ENCODE assay signal across 20 mouse cellular contexts in the genomic region with DNA sequence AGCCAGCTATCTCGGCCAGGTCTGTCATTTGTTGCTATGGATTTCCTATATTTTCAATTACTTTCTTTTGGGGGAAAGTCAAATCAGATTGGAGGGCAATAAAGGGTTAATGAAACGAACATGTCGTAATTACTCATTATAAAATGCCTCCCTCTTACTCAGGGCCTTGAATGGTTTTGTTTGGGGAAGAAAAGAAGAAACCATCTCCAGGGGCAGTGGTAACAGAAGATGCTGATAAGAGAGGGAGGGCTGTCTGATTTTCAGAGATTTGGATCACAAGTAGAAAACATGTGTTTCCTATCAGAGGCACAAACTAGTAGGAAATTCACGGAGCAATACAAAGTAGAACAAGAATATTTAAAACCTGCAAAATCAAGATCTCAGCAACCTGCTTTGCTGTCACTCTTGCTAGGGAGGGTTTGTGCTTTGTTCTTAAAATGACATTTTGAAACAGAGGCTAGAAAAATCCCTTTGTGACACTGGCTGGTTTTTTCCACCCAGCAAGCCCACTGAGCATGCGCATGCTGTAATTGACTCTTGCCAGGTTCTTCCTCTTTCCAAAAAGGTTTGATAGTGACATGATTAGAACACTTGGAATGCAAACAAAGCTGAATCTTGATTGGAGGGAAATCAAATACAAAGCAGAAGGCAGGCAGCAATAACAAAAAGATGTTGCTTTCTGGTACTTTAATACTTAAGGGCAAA.
A peak's percentile ranks its signal among the peaks of the same experiment; 100 is the strongest.
DNase-seq lines count a peak whose midpoint lies in the region; ATAC-seq lines count a peak whose summit lies in the region.
"Had no signal": no experiment of that assay in that cellular context is flagged by ENCODE, and none has a peak within 500 bp of the region (broad histone marks: within the 10 kb centered on the region; RNA-seq: fewer than 3 reads in every experiment).

No protein-coding gene starts in this region.

- DNase-seq in embryo, embryonic 11 days: peak; percentile 3
- DNase-seq in embryo, embryonic 9.5 days (ENCODE audit: extremely low spot score): no peak
- DNase-seq in hindbrain, embryonic 11.5 days (ENCODE audit: low spot score): peak; percentile 4
- no peak for DNase-seq in hindbrain, embryonic 10.5 days (ENCODE audit: low spot score)
- no peak for DNase-seq in midbrain, embryonic 10.5 days (ENCODE audit: low spot score)
- peak; percentile 9 for DNase-seq in embryonic facial prominence, embryonic 14.5 days (ENCODE audit: low spot score)
- DNase-seq: adrenal gland, postnatal 25 days; cerebellum, adult 11-12 months; cerebellum, postnatal 36 days; heart, postnatal 36 days; kidney, adult 18-20 months; kidney, postnatal 4 days; lung, postnatal 4 days; right cerebral cortex, postnatal 25 days had no signal

- H3K9ac ChIP-seq in hindbrain, embryonic 11.5 days (ENCODE audit: low read depth, low read length): no peak overlapping the region
- no peak overlapping the region for H3K9ac ChIP-seq in midbrain, embryonic 15.5 days
- H3K9ac ChIP-seq in embryonic facial prominence, embryonic 14.5 days (ENCODE audit: low read depth, low read length): no peak overlapping the region
- H3K9ac ChIP-seq: embryonic facial prominence, embryonic 12.5 days; heart, embryonic 15.5 days; neural tube, embryonic 12.5 days had no signal

- H3K9me3 ChIP-seq in hindbrain, embryonic 11.5 days (ENCODE audit: control insufficient read depth, low read length): no peaks in the 10 kb centered on the region
- no peaks in the 10 kb centered on the region for H3K9me3 ChIP-seq in hindbrain, embryonic 10.5 days
- H3K9me3 ChIP-seq in midbrain, embryonic 15.5 days: no peaks in the 10 kb centered on the region
- no peaks in the 10 kb centered on the region for H3K9me3 ChIP-seq in midbrain, embryonic 10.5 days (replicated peaks)
- H3K9me3 ChIP-seq in embryonic facial prominence, embryonic 14.5 days (ENCODE audit: control insufficient read depth, low read length): no peaks in the 10 kb centered on the region
- H3K9me3 ChIP-seq: embryonic facial prominence, embryonic 12.5 days; heart, embryonic 15.5 days; neural tube, embryonic 12.5 days had no signal

- no peak for ATAC-seq in hindbrain, embryonic 11.5 days (ENCODE audit: low FRiP score)
- no peak for ATAC-seq in midbrain, embryonic 15.5 days (replicated peaks)
- no peak for ATAC-seq in embryonic facial prominence, embryonic 14.5 days (ENCODE audit: low read depth)
- ATAC-seq: CD4-positive, CD25-positive, alpha-beta regulatory T cell, adult 4 months; inflammation-experienced regulatory T-cells, adult 6 months had no signal

- 68% methylated on average over 5 of the region's 5 CpGs for WGBS in hindbrain, embryonic 11.5 days
- 79% methylated on average over 5 of the region's 5 CpGs for WGBS in hindbrain, embryonic 10.5 days
- 66% methylated on average over 5 of the region's 5 CpGs for WGBS in midbrain, embryonic 15.5 days
- 84% methylated on average over 5 of the region's 5 CpGs for WGBS in midbrain, embryonic 10.5 days
- WGBS in embryonic facial prominence, embryonic 14.5 days: 46% methylated on average over 5 of the region's 5 CpGs

- H3K4me2 ChIP-seq in hindbrain, embryonic 11.5 days (replicated peaks; ENCODE audit: low read depth, low read length): no peak overlapping the region
- H3K4me2 ChIP-seq in midbrain, embryonic 15.5 days: no peak overlapping the region
- no peak overlapping the region for H3K4me2 ChIP-seq in embryonic facial prominence, embryonic 14.5 days (ENCODE audit: low read depth, low read length)
- H3K4me2 ChIP-seq: embryonic facial prominence, embryonic 12.5 days; heart, embryonic 15.5 days; neural tube, embryonic 12.5 days had no signal

- no peaks in the 10 kb centered on the region for H3K4me1 ChIP-seq in hindbrain, embryonic 11.5 days (replicated peaks; ENCODE audit: control insufficient read depth, insufficient read depth, low read length)
- no peaks in the 10 kb centered on the region for H3K4me1 ChIP-seq in hindbrain, embryonic 10.5 days (replicated peaks)
- H3K4me1 ChIP-seq in midbrain, embryonic 15.5 days: 0 out of 2 replicates have a peak, but pooled peaks cover 3% of the 10 kb centered on the region
- H3K4me1 ChIP-seq in midbrain, embryonic 10.5 days: no peaks in the 10 kb centered on the region
- no peaks in the 10 kb centered on the region for H3K4me1 ChIP-seq in embryonic facial prominence, embryonic 14.5 days (ENCODE audit: control insufficient read depth, insufficient read depth, low read length)
- H3K4me1 ChIP-seq: embryonic facial prominence, embryonic 12.5 days; heart, embryonic 15.5 days; neural tube, embryonic 12.5 days had no signal

- H3K36me3 ChIP-seq in hindbrain, embryonic 11.5 days (ENCODE audit: control insufficient read depth, insufficient read depth, low read length): no peaks in the 10 kb centered on the region
- no peaks in the 10 kb centered on the region for H3K36me3 ChIP-seq in hindbrain, embryonic 10.5 days
- no peaks in the 10 kb centered on the region for H3K36me3 ChIP-seq in midbrain, embryonic 15.5 days (replicated peaks)
- H3K36me3 ChIP-seq in midbrain, embryonic 10.5 days: no peaks in the 10 kb centered on the region
- no peaks in the 10 kb centered on the region for H3K36me3 ChIP-seq in embryonic facial prominence, embryonic 14.5 days (ENCODE audit: control insufficient read depth, insufficient read depth, low read length)
- H3K36me3 ChIP-seq: embryonic facial prominence, embryonic 12.5 days; heart, embryonic 15.5 days; neural tube, embryonic 12.5 days had no signal

- H3K27me3 ChIP-seq in hindbrain, embryonic 11.5 days (ENCODE audit: control insufficient read depth, insufficient read depth, low read length): no peaks in the 10 kb centered on the region
- no peaks in the 10 kb centered on the region for H3K27me3 ChIP-seq in hindbrain, embryonic 10.5 days (ENCODE audit: insufficient read depth, poor library complexity, severe bottlenecking)
- no peaks in the 10 kb centered on the region for H3K27me3 ChIP-seq in midbrain, embryonic 15.5 days (replicated peaks)
- no peaks in the 10 kb centered on the region for H3K27me3 ChIP-seq in midbrain, embryonic 10.5 days (ENCODE audit: low read depth, poor library complexity, severe bottlenecking)
- no peaks in the 10 kb centered on the region for H3K27me3 ChIP-seq in embryonic facial prominence, embryonic 14.5 days (replicated peaks; ENCODE audit: control insufficient read depth, insufficient read depth, low read length)
- H3K27me3 ChIP-seq: embryonic facial prominence, embryonic 12.5 days; heart, embryonic 15.5 days; neural tube, embryonic 12.5 days had no signal

- H3K27ac ChIP-seq in hindbrain, embryonic 11.5 days (ENCODE audit: low read depth, low read length): no peak overlapping the region
- H3K27ac ChIP-seq in hindbrain, embryonic 10.5 days: no peak overlapping the region
- H3K27ac ChIP-seq in midbrain, embryonic 15.5 days: 0 out of 2 replicates have a peak overlapping the region, but pooled peaks have one; percentile 20
- H3K27ac ChIP-seq in midbrain, embryonic 10.5 days (replicated peaks): no peak overlapping the region
- no peak overlapping the region for H3K27ac ChIP-seq in embryonic facial prominence, embryonic 14.5 days (replicated peaks; ENCODE audit: low read depth, low read length)
- H3K27ac ChIP-seq: embryonic facial prominence, embryonic 12.5 days; heart, embryonic 15.5 days; neural tube, embryonic 12.5 days had no signal

- no peak overlapping the region for H3K4me3 ChIP-seq in hindbrain, embryonic 11.5 days (ENCODE audit: low read depth, low read length)
- H3K4me3 ChIP-seq in hindbrain, embryonic 10.5 days: no peak overlapping the region
- no peak overlapping the region for H3K4me3 ChIP-seq in midbrain, embryonic 15.5 days
- H3K4me3 ChIP-seq in midbrain, embryonic 10.5 days: no peak overlapping the region
- no peak overlapping the region for H3K4me3 ChIP-seq in embryonic facial prominence, embryonic 14.5 days (ENCODE audit: low read depth, low read length)
- H3K4me3 ChIP-seq: embryonic facial prominence, embryonic 12.5 days; heart, embryonic 15.5 days; neural tube, embryonic 12.5 days had no signal

Comparison
In these comparisons a context has a peak if more than half of its experiments do, and no peak if none do; other contexts are left out.
1. DNase-seq: peak in embryo, embryonic 11 days (single experiment), hindbrain, embryonic 11.5 days (single experiment) and embryonic facial prominence, embryonic 14.5 days (single experiment); none in embryo, embryonic 9.5 days (single experiment), hindbrain, embryonic 10.5 days (single experiment) and midbrain, embryonic 10.5 days (single experiment).